Mouse (Mus musculus): ENCODE measurements around the gene Nbea.

Gene Nbea

DNA sequence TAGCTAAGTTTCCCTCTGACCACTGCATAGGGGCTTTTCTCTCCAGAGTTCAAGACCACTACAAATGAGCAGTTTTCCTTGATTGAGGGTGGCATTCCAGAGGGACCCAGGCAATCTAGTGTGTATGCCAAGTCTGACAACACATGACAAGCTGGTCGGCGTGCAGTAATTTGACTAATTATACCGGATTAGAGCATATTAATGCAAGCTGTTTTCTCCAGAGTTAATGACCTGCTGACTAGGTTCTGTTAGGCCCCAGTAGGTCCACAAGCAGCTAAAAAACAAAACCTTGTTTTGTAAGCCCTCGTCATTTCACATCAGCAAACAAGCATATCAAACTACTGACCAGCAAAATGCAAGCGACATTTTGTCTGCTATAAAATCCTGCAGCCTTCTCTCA is 432.1 kb downstream of the Nbea start:
- DNase-seq (ENCODE audit: extremely low spot score): no peak

- no peak for DNase-seq (ENCODE audit: extremely low spot score)
These were observed 432.9 kb downstream of the Nbea start for GRCm38 (mm10) chr3:55750445-55751065.

DNA sequence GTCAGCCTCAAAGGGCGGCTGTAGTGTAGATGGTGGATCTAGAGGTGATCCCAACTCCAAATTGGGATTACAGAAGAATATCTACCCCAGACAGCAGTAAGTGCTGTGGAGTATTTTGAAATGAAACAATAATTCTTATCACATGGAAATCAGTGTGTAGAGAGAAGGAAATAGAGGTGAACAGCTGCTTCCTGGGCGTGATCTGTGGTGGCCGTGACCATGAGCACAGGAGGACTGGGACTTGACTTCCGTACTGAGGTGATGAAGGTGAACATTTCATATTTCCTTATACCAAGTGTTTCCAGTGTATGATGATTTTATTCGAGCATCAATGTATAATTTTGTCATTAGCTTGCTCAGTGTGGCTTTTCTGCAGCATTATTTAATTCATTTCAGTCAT is 439.6 kb downstream of the Nbea start:
- DNase-seq (ENCODE audit: extremely low spot score): no peak

DNA sequence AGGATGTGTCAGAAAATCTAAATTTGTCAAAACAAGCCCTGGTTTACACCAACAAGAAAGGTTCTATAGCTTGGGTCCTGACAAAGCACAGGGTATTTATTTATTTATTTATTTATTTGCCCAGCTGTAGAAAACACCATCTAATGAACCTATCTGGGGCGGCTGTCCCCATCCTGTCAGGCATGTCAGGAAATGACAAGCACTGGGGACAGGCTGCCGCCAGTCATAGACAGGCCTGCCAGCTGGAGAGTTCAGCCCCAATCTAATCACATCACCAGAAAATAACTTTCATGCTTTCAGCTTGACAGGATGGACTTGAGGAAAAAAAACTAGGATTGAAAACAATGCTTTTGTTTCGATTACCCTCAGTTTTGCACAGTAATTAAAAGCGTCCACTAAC is 440.8 kb downstream of the Nbea start:
- DNase-seq (ENCODE audit: extremely low spot score): no peak

DNA sequence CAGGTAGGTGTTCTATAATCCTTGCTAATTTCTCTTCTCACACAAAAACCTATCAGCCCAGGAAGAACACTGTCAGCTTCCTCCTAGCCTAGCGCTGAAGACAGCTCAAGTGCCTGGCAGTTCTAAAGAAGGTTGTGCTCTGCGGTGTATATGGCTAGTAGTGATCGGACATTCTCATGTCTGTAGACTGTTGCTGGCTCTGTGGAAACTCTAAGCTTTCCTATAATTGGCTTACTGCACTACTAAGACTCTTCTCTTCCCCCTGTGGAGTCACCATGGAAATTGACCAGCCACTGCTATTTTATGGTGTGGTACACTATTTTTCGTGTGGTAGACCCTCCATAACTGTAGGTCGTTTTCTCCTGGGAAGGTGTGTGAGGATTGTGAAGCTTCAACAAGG is 441.3 kb downstream of the Nbea start:
- DNase-seq (ENCODE audit: extremely low spot score): no peak

GRCm38 (mm10) chr3:55741428-55741827 is 442.1 kb downstream of the Nbea start:
- DNase-seq (ENCODE audit: extremely low spot score): no peak

DNA sequence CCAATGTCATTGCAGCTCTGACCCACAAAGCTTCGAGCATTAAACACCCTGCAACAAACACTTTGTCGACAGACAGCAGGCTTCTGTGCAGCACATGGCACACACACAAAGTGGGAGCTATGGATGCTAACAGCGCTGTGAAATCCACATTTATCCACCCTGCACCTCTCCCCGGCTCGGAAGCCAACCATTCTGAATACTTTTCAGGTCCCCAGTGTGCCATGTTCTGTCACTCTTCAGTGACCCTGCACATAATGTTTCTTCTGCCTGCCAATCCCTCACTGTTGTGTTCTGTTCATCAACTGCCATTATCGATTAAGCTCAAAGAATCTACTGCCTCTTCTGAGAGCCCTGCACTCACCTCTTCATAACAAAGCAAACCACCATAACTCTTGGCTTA is 449.8 kb downstream of the Nbea start:
- DNase-seq (ENCODE audit: extremely low spot score): no peak

GRCm38 (mm10) chr3:55730549-55730948 is 453.0 kb downstream of the Nbea start:
- no peak for DNase-seq (ENCODE audit: extremely low spot score)

- DNase-seq (ENCODE audit: extremely low spot score): no peak
These were observed 453.4 kb downstream of the Nbea start for GRCm38 (mm10) chr3:55730142-55730541.

- no peak for DNase-seq (ENCODE audit: extremely low spot score)
These were observed 469.2 kb downstream of the Nbea start for GRCm38 (mm10) chr3:55714260-55714659.

DNA sequence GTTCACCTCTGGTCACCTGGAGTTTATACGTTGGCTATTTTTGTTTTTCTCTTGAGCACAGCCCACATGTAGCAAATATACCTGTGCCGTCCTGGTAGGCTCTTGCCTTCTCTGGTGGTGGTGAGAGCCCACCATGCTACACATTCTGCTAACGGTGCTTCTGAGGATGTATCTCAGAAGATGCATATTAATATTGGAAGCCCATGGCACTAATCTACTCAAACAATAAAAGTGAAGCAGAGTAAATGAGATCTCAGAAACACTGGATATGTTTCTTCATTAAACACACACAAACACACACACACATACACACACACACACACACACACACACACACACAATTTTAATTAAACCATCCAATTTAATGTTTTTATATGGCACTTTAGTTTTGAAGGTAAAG is 469.6 kb downstream of the Nbea start:
- no peak for DNase-seq (ENCODE audit: extremely low spot score)

GRCm38 (mm10) chr3:55710300-55710699 is 473.2 kb downstream of the Nbea start:
- no peak for DNase-seq (ENCODE audit: extremely low spot score)

DNA sequence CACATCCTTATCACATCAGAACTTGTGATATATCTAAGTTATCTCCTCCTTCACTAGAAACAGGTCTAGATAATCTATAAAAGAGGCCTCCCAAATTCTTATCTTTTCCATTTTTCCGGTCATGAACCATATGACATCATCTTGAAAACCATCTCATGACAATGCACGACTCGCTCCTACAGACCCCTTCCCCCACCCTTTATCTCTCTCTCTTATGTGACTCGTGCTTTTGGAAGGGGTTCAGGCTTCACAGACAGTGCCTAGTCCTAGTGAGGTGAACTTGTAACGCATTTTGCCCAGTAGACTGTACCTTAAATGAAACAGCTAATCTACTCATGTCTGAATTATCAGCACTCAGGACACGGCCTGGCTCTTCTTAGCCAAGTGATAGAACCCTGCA is 481.9 kb downstream of the Nbea start:
- no peak for DNase-seq (ENCODE audit: extremely low spot score)

- DNase-seq (ENCODE audit: extremely low spot score): no peak
These were observed 486.3 kb downstream of the Nbea start for GRCm38 (mm10) chr3:55697174-55697573.

GRCm38 (mm10) chr3:55693073-55693472 is 490.4 kb downstream of the Nbea start:
- no peak for DNase-seq (ENCODE audit: extremely low spot score)

- DNase-seq (ENCODE audit: extremely low spot score): no peak
These were observed 495.4 kb downstream of the Nbea start for GRCm38 (mm10) chr3:55688098-55688497.

DNA sequence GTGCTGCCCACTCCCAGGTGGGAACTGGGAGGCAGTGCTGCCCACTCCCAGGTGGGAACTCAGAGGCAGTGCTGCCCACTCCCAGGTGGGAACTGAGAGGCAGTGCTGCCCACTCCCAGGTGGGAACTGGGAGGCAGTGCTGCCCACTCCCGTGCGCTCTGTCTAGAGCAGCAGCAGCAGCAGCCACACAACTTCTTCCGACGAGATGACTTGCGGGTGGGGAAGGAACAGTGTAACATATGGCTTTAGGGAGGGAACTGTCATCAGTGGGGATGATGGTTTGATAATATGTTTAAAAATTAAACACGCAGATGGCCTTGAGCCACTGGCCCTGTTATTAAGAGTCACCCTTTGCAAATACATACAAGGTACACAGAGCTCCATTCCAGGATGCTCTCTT is 496.5 kb downstream of the Nbea start:
- no peak for DNase-seq (ENCODE audit: extremely low spot score)

- no peak for DNase-seq (ENCODE audit: extremely low spot score)
These were observed 497.9 kb downstream of the Nbea start for GRCm38 (mm10) chr3:55685627-55686026.

GRCm38 (mm10) chr3:55684892-55685291 is 498.6 kb downstream of the Nbea start:
- DNase-seq (ENCODE audit: extremely low spot score): no peak

DNA sequence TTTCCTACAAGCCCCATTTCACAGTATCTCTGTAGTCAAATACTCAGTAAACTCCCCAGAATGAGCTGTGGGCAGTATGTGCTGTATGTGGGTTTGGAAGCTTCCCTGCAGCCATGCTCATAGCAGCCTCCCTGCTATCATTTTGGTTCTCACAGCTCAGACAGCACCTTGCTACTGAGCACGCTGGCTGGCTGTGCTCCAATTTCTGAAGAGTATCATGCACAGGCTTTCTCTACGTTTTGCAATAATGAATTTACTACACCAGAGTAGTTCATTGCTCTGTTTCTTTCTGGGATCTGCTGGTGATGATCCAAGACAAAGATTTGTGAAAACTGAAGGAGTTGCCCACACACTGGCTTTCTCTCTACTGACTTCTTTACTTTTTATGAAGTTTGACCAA is 505.8 kb downstream of the Nbea start:
- no peak for DNase-seq (ENCODE audit: extremely low spot score)

DNA sequence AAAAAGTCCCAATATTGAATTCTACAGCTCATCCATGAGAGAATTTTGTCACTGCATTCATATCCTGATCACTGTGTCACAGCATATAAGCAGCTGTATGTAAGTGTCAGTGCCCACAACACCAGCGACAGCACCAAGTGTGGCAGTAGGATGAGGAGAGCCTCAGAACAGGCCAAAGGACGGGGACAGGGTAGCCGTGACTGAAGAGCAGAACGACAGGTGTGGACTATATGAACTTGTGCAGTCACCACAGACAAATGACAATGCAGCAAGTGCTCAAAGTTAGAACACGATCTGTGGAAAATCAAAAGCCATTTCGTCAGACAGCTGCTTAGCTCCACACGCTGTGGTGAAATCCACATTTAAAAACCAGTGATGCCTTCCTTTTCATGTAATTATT is 509.3 kb downstream of the Nbea start:
- DNase-seq (ENCODE audit: extremely low spot score): no peak

DNA sequence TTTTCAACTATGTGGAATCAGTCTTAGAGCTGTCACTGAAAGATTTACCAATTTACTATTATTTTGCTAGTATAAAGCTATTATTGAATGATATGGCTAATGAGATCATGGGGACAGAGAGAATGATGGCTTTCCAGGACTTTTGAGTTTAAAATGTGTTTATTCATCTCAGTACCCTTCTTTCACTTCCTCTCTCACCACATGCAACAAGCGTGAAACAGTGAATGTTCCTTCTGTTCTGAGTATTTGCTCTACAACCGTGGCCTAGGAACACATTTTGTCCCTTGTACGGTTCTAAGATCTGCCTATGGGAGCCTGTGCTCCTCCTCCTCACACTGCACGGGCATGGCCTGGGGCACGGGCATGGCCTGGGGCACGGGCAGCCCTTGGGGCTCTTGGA is 516.5 kb downstream of the Nbea start:
- DNase-seq (ENCODE audit: extremely low spot score): no peak

- DNase-seq (ENCODE audit: extremely low spot score): no peak
These were observed 517.6 kb downstream of the Nbea start for GRCm38 (mm10) chr3:55665928-55666327.

GRCm38 (mm10) chr3:55664713-55665112 is 518.8 kb downstream of the Nbea start:
- no peak for DNase-seq (ENCODE audit: extremely low spot score)
